Mouse (Mus musculus) midbrain, embryonic 11.5 days (tissue): ENCODE measurements around the gene Sytl1. TPM values are rescaled to one million over a fixed set of nuclear protein-coding genes. Genes with fewer than 3 reads are reported as not detected.

Experiments used
- ATAC-seq: fragments of 200-750 bp; cut with Nextera tagmentation; 2 replicates; pipeline ENCODE4 v1.8.0; 2017; ENCODE audit warnings: moderate TSS enrichment, moderate library complexity; ENCODE audit not compliant: low FRiP score
- DNase-seq: peaks from one replicate; pipeline ENCODE4 v3.0.0; 2015; ENCODE audit warnings: low spot score; ENCODE audit errors: missing footprints
- H3K27ac ChIP-seq: fragments of 300-500 bp; sonication (generic); 2 replicates; pipeline ENCODE4 v1.5.1; 2014; ENCODE audit warnings: low read depth, low read length
- H3K27me3 ChIP-seq: fragments of 300-500 bp; sonication (generic); 2 replicates; pipeline ENCODE4 v1.6.1; 2014; ENCODE audit warnings: mild to moderate bottlenecking, low read length, moderate library complexity, mixed read lengths; ENCODE audit not compliant: control insufficient read depth, insufficient read depth
- H3K36me3 ChIP-seq: fragments of 300-500 bp; sonication (generic); 2 replicates; pipeline ENCODE4 v1.6.1; 2014; ENCODE audit warnings: mild to moderate bottlenecking, low read length, moderate library complexity, mixed read lengths; ENCODE audit not compliant: control insufficient read depth, insufficient read depth
- H3K4me1 ChIP-seq: fragments of 300-500 bp; sonication (generic); 2 replicates; pipeline ENCODE4 v1.6.1; 2014; ENCODE audit warnings: low read length; ENCODE audit not compliant: control insufficient read depth, insufficient read depth
- H3K4me2 ChIP-seq: fragments of 300-500 bp; sonication (generic); 2 replicates; pipeline ENCODE4 v1.6.1; 2014; ENCODE audit warnings: mild to moderate bottlenecking, moderate library complexity
- H3K4me3 ChIP-seq: fragments of 300-500 bp; sonication (generic); 2 replicates; pipeline ENCODE4 v1.5.1; 2014; ENCODE audit warnings: low read depth, low read length
- H3K9ac ChIP-seq: fragments of 300-500 bp; sonication (generic); 2 replicates; pipeline ENCODE4 v1.6.1; 2014; ENCODE audit warnings: low read length
- H3K9me3 ChIP-seq: fragments of 300-500 bp; sonication (generic); 2 replicates; pipeline ENCODE4 v1.6.1; 2016; ENCODE audit warnings: low read length; ENCODE audit not compliant: control insufficient read depth
- WGBS: fragments of 180-500 bp; shearing (Covaris S2); extraction: QIAGEN DNeasy Blood & Tissue Kit; methylation state at CpG from one replicate; pipeline ENCODE4 v1.1.7; 2014; 5-methylcytosine and 5-hydroxymethylcytosine counted together
- polyA plus RNA-seq: library from polyadenylated mRNA; unstranded; fragments of >200 nt; fragmentation: Nextera tagmentation; extraction: Ambion mirVana; gene quantifications from 2 replicates; pipeline ENCODE4 v1.2.1, GENCODE M21; 2014

Sytl1 gene
- polyA plus RNA-seq, 1 experiment from 2014 or later = 0.37 TPM

- no peak overlapping the region for H3K4me2 ChIP-seq
- H3K9ac ChIP-seq = no peak overlapping the region
- ATAC-seq (no peak), DNase-seq (no peak)
- H3K4me1 ChIP-seq = no peaks in the 10 kb centered on the region
- H3K9me3 ChIP-seq = no peaks in the 10 kb centered on the region
- WGBS = 95% methylated on average over 3 of the region's 3 CpGs
- H3K4me3 ChIP-seq = no peak overlapping the region
- no peak overlapping the region for H3K27ac ChIP-seq
- peaks cover 40% of the 10 kb centered on the region for H3K36me3 ChIP-seq
- no peaks in the 10 kb centered on the region for H3K27me3 ChIP-seq
Observed at GRCm38 (mm10) chr4:133269596-133269995, 6.7 kb upstream of the Sytl1 start.

- Histone ChIP-seq H3K9me3 (peaks cover 3% of the 10 kb centered on the region; the same call in 1 of the 2 replicates), H3K27ac (no peak overlapping the region), H3K9ac (no peak overlapping the region), H3K4me2 (no peak overlapping the region), H3K27me3 (no peaks in the 10 kb centered on the region), H3K4me3 (no peak overlapping the region), H3K36me3 (peaks cover 45% of the 10 kb centered on the region), H3K4me1 (no peaks in the 10 kb centered on the region)
- ATAC-seq = no peak
- 96% methylated on average over 3 of the region's 3 CpGs for WGBS
- no peak for DNase-seq
Observed at GRCm38 (mm10) chr4:133268931-133269330, 6.0 kb upstream of the Sytl1 start.

GRCm38 (mm10) chr4:133266248-133266880, 3.5 kb upstream of the Sytl1 start:
- Histone ChIP-seq H3K4me1 (no peaks in the 10 kb centered on the region), H3K27me3 (no peaks in the 10 kb centered on the region), H3K9me3 (peaks cover 3% of the 10 kb centered on the region; the same call in 1 of the 2 replicates), H3K4me3 (no peak overlapping the region), H3K9ac (no peak overlapping the region), H3K36me3 (peaks cover 45% of the 10 kb centered on the region), H3K4me2 (no peak overlapping the region), H3K27ac (no peak overlapping the region)
- no peak for ATAC-seq
- DNase-seq = no peak
- WGBS = 94% methylated on average over 12 of the region's 12 CpGs

- Histone ChIP-seq H3K27me3 (no peaks in the 10 kb centered on the region), H3K27ac (no peak overlapping the region), H3K36me3 (peaks cover 45% of the 10 kb centered on the region), H3K9ac (no peak overlapping the region), H3K9me3 (peaks cover 3% of the 10 kb centered on the region; the same call in 1 of the 2 replicates), H3K4me3 (no peak overlapping the region), H3K4me1 (no peaks in the 10 kb centered on the region), H3K4me2 (no peak overlapping the region)
- 94% methylated on average over 4 of the region's 4 CpGs for WGBS
- no peak for ATAC-seq
- DNase-seq = no peak
Observed at GRCm38 (mm10) chr4:133265759-133266158, 2.8 kb upstream of the Sytl1 start.

- Histone ChIP-seq H3K9ac (no peak overlapping the region), H3K9me3 (peaks cover 3% of the 10 kb centered on the region; the same call in 1 of the 2 replicates), H3K4me2 (no peak overlapping the region), H3K27me3 (no peaks in the 10 kb centered on the region), H3K27ac (no peak overlapping the region), H3K36me3 (peaks cover 45% of the 10 kb centered on the region), H3K4me3 (no peak overlapping the region), H3K4me1 (no peaks in the 10 kb centered on the region)
- WGBS = 99% methylated on average over 3 of the region's 3 CpGs
- DNase-seq (no peak), ATAC-seq (no peak)
Observed at GRCm38 (mm10) chr4:133265297-133265696, 2.4 kb upstream of the Sytl1 start.

- Histone ChIP-seq H3K27ac (no peak overlapping the region), H3K36me3 (peaks cover 43% of the 10 kb centered on the region), H3K4me2 (no peak overlapping the region), H3K27me3 (no peaks in the 10 kb centered on the region), H3K4me1 (no peaks in the 10 kb centered on the region), H3K9ac (no peak overlapping the region), H3K4me3 (no peak overlapping the region), H3K9me3 (peaks cover 3% of the 10 kb centered on the region; the same call in 1 of the 2 replicates)
- 100% methylated on average over 2 of the region's 2 CpGs for WGBS
- no peak for DNase-seq
- ATAC-seq = no peak
Observed at GRCm38 (mm10) chr4:133264559-133264958, 1.6 kb upstream of the Sytl1 start.

- Histone ChIP-seq H3K36me3 (peaks cover 36% of the 10 kb centered on the region), H3K4me3 (no peak overlapping the region)
Observed at GRCm38 (mm10) chr4:133263756-133264155, 843 bp upstream of the Sytl1 start.

GRCm38 (mm10) chr4:133262375-133262765, 543 bp downstream of the Sytl1 start:
- WGBS = 77% methylated on average over 7 of the region's 7 CpGs
- Histone ChIP-seq H3K4me3 (no peak overlapping the region), H3K9me3 (peaks cover 3% of the 10 kb centered on the region; the same call in 1 of the 2 replicates), H3K27ac (no peak overlapping the region), H3K4me1 (no peaks in the 10 kb centered on the region), H3K9ac (no peak overlapping the region), H3K4me2 (no peak overlapping the region), H3K36me3 (peaks cover 26% of the 10 kb centered on the region), H3K27me3 (peaks cover under 1% of the 10 kb centered on the region; the same call in 1 of the 2 replicates)
- ATAC-seq (no peak), DNase-seq (peak; percentile 71)

More at GRCm38 (mm10) chr4:133263756-133264155, 843 bp upstream of the Sytl1 start:
- H3K4me1 ChIP-seq = no peaks in the 10 kb centered on the region
- H3K9ac ChIP-seq = no peak overlapping the region
- no peaks in the 10 kb centered on the region for H3K27me3 ChIP-seq
- WGBS = 94% methylated on average over 5 of the region's 5 CpGs
- no peak for ATAC-seq
- no peak for DNase-seq
- H3K9me3 ChIP-seq = peaks cover 3% of the 10 kb centered on the region; the same call in 1 of the 2 replicates
- no peak overlapping the region for H3K4me2 ChIP-seq
- H3K27ac ChIP-seq = no peak overlapping the region

- Histone ChIP-seq H3K36me3 (peaks cover 24% of the 10 kb centered on the region), H3K27me3 (peaks cover 3% of the 10 kb centered on the region; the same call in 1 of the 2 replicates), H3K4me3 (no peak overlapping the region), H3K27ac (no peak overlapping the region), H3K4me1 (no peaks in the 10 kb centered on the region), H3K9me3 (peaks cover 3% of the 10 kb centered on the region; the same call in 1 of the 2 replicates), H3K9ac (no peak overlapping the region), H3K4me2 (no peak overlapping the region)
- no peak for ATAC-seq
- WGBS = 49% methylated on average over 10 of the region's 10 CpGs
- DNase-seq = no peak
Observed at GRCm38 (mm10) chr4:133261641-133262374, 1.1 kb downstream of the Sytl1 start.
